Mouse (Mus musculus): ENCODE measurements around the gene Kpna6.

DNA sequence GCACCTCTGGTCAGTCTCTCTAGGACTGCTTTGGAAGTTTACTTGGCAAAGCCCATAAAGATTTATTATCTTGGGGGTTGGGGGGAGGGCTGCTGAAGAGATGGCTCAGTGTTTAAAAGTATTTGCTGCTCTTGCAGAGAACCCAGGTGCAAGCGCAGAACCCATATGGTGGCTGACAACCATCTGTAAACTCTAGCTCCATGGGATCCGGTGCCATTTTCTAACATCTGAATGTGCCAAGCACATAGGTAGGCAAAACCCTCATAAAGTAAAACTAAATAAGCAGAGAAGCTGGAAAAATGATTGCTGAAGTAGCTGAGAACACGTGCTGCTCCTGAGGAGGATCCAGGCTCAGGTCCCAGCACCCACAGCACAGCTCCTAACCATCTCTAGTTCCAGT lies 11.0 kb downstream of the Kpna6 start:
- no peak for TF ChIP-seq CTCF (IDR thresholded peaks at IDR 0.05; ENCODE audit: control insufficient read depth, insufficient read depth, insufficient replicate concordance, low read depth, low read length)
- TF ChIP-seq POLR2A (IDR thresholded peaks at IDR 0.05; ENCODE audit: control insufficient read depth, low read depth, low read length), result no peak

All from testis, adult 2 months (tissue).